Mouse (Mus musculus) large intestine, adult 2 months (tissue): ENCODE measurements around the gene Adra2b. TPM values are rescaled to one million over a fixed set of nuclear protein-coding genes. Genes with fewer than 3 reads are reported as not detected.

Source experiments
- DNase-seq: peaks from one replicate; pipeline ENCODE4 v3.0.0-alpha.2; 2012; ENCODE audit warnings: low read depth, low spot score
- WGBS: fragments of 180-500 bp; shearing (Covaris S2); methylation state at CpG from one replicate; pipeline ENCODE4 v1.1.7; 2018; 5-methylcytosine and 5-hydroxymethylcytosine counted together
- polyA plus RNA-seq: library from polyadenylated mRNA; depleted of rRNA; stranded (reverse); fragments of >200 nt; gene quantifications from 2 replicates; pipeline ENCODE4 v1.2.3, GENCODE M21; 2012

The Adra2b gene
- polyA plus RNA-seq, 1 experiment, result 0.71 TPM

DNA sequence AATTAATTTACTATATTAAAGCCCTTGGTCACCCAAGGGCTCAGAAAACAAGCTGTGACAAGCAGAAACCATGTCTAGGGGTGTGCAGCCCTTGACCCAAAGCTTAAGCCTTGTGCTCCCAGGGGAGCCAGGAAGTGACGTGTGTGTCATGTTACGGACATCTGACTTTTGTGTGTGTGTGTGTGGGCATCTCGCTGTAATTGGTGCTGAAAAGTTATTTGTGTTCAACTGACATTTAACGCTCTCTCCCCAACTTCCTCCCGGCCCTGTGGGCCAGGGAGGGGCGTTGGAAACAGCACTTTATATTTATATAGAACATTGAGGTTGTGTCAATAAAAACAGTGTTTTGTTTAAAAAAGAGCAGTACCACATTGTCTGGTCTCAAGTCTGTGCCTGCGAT lies 25.0 kb upstream of the Adra2b start:
- 56% methylated on average over 7 of the region's 7 CpGs for WGBS
- DNase-seq, result no peak

DNA sequence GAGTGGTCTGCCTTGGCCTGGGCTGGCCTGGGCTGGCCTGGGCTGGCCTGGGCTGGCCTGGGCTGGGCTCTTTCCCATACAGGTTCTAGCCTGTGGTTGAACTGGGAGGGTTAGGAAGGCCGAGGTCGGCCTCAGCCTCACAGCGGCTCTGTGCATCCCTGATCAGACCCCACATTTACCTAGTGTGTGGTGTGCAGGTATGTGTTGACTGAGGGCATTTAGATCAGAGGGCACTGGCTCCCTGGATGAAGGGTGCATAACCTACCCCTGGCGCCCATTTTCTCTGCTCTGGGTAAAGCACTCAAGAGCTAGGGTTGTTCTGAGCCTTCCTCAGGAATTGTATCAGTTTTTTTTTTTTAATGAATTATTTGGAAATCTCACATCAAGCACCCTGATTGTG lies 24.6 kb upstream of the Adra2b start, which contains the start of gene Astl:
Gene Astl (plus strand): TSS at position 224 of the 400 bp plus-strand sequence.
- 76% methylated on average over 4 of the region's 4 CpGs for WGBS
- DNase-seq, result no peak

DNA sequence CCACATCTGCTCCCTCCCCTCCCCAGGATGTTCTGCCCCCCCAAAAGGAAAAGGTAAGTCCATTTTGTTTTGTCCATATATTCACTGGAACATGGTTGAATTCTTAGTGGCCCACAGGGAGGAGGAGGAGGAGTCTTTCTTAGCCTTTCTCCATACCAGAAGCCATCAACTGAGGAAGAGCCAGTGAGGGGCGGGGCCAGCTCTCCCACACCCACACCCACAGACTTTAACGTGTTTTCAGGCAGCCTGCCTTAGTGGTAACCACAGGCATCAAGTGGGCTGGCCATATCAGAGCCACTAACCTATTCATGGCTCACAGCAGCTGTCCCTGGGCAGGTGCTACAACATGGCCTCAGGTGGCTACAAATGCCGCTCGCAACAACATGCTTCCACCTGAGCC lies 24.2 kb upstream of the Adra2b start:
- WGBS, result 64% methylated on average over 4 of the region's 4 CpGs
- DNase-seq, result no peak

DNA sequence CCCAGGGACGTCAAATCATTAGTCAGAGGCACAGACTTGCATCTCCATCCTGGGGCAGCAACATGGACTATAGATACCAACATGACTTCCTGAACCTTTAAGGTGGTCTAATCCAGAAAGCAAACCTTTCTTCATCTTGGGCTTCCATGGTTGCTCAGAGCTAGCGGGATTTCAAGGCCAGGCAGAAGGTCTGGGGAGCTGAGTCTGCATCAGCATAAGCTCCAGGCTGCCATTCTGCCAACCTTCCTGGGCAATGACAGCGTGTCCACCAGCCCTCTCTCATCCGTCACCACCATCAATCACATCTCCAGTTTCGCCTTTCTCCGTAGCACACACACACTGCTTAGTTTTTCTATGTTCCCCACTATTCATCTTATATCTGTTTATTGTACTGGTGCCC lies 23.7 kb upstream of the Adra2b start:
- WGBS, result 75% methylated on average over 6 of the region's 6 CpGs
- DNase-seq, result no peak

DNA sequence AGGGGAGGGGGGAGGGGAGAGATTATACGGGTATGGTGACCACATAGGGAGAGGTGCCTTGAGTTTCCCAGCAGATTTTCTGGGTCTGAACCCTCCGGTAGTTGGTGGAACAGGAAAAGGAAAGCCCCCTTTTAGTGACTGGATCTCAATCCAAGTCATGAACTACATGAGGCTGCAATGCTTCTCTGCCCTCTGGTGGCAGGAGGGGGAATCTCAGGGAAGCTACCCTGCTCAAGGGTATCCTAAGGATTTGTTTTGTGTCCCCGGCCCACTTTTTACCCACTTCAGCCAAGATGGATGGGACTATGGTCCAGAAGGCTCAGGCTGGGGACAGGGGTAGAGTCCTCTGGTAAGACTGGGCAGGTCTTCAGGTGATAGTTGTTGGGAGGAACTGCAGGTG lies 21.8 kb upstream of the Adra2b start:
- WGBS, result 6% methylated on average over 3 of the region's 3 CpGs
- no peak for DNase-seq

DNA sequence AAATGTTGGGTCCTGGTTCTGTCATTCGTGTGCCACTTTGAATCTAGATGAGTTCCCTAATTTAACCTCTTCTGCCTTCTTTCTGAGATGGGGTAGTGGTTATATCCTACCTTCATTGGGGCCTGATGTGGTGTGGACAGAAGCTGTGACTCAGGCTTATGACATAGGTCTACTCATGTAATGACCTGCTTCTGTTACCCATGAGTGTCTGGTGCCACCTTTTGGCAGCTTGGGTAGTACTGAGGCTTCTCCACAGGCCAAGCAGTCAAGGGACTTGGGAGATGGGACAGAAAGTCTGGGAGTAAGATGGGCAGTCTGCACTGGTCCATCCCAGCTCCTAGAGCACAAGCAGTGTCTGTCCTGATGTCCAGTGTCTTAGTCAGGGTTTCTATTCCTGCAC lies 16.7 kb upstream of the Adra2b start:
- DNase-seq, result no peak
- 37% methylated on average over 1 of the region's 1 CpGs for WGBS

DNA sequence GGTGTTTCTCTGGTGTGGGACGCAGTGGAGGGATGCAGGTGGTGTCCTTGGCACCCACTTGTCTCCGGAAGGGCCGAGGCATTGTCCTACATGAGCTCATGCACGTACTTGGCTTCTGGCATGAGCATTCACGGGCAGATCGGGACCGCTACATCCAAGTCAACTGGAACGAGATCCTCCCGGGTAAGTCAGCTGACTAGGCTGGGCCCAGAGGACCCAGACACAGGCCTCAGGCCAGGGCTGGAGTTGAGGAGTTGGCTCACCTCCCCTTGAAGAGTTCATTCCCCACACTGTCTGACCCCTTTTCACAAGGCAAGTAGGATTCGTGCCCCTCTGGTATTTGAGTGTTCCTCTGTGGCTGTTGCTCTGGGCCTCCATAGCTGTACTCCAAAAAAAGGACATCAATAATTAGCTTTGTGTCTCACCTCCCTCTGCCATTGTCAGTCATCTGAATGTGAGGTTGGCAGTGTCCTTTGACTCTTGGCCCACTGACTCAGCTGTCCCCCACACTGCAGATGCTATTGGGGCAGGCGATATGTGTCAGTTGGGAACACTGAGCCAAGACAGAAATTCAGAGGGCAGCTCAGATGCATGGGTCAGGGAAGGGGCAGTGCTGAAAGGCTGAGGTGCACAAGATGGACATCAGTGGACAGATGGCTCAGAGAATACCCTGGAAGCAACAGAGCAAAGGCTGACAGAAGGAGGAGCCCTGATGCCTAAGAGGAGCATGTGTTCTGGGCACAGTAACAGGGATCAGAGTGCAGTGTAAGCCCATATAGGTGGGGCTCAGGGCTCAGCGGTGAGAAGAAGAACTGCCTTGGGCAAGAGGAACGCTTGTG lies 15.6 kb upstream of the Adra2b start:
- no peak for DNase-seq
- WGBS, result 67% methylated on average over 13 of the region's 13 CpGs

DNA sequence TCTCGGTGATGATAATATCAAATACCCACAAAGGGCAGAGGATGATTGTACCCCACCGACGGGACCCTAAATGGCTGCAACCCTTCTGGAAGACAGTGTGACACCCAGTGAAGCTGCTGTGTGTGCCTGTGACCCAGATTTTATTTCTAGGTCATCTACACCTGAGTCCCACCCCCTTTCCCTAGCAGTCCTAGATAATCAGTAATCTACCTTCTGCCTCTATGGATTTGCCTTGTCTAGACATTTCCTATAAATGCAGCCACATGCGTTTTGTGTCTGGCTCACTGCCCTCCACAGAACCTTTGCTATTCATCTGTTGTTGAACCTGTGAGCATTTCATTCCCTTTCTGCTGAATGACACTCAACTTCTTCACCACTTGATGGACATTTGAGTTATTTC lies 9.1 kb upstream of the Adra2b start:
- no peak for DNase-seq
- 61% methylated on average over 4 of the region's 4 CpGs for WGBS

DNA sequence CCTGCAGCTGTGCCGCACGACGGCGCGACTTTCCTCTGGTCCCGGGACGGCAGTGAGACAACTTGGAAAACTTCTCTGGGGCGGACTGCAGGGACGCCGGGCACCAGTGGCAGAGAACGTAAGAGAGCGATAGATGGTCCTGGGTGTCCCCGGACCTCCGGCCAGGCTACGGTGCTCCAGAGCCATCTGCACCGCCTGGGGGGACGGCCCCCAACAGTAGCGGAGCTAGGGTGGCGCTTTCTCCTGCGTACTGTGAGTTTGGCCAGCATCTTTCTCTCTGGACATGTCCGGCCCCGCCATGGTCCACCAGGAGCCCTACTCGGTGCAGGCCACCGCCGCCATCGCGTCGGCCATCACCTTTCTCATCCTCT lies 259 bp downstream of the Adra2b start:
- DNase-seq, result no peak
- 3% methylated on average over 28 of the region's 28 CpGs for WGBS

DNA sequence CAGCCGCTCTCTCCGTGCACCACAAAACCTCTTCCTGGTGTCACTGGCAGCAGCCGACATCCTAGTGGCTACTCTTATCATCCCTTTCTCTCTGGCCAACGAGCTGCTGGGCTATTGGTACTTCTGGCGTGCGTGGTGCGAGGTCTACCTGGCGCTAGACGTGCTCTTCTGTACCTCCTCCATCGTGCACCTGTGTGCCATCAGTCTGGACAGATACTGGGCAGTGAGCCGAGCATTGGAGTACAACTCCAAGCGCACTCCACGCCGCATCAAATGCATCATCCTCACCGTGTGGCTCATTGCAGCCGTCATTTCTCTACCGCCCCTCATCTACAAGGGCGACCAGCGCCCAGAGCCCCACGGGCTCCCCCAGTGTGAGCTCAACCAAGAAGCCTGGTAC lies 688 bp downstream of the Adra2b start:
- DNase-seq, result no peak
- WGBS, result 7% methylated on average over 20 of the region's 20 CpGs

DNA sequence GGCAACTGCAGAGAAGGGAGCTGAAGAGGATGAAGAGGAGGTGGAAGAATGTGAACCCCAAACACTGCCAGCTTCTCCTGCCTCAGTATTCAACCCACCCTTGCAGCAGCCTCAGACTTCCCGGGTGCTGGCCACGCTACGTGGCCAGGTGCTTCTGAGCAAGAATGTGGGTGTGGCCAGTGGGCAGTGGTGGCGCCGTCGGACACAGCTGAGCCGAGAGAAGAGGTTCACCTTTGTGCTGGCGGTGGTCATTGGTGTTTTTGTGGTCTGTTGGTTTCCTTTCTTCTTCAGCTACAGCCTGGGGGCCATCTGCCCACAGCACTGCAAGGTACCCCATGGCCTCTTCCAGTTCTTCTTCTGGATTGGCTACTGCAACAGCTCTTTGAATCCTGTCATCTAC lies 1.4 kb downstream of the Adra2b start:
- 10% methylated on average over 8 of the region's 8 CpGs for WGBS
- DNase-seq, result no peak

DNA sequence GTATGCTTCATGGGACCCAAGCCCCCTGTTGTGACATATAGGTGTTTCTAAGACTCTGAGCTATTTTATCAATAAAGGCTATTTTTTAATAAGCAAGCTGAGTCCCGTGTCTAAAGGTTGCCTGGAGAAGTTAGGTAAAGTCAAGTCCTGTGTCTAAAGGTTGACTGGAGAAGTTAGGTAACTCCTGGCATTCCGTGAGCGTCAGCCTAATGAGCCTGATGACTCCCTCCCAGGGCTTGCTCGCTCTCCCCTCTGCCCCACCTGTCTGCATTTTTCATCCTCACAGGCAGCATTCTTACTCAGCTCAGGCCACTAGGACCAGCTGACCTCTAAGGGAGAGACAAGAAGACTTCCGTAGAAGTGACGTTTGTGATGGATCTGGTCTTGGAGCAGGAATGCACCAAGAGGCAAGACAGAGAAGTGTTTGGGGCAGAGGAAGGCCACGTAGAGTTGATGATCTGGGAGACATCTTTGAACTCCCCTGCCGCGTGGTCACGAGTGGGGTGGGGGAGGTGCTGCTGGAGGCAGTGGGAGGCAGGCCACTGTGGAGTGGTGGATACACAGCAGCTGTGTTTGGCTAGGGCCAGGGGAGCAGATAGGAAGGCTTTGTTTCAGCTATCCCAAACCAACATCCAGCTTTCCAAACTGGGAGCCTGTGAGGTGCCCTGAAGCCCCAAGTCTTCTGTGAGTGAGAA lies 4.3 kb downstream of the Adra2b start:
- no peak for DNase-seq
- WGBS, result 47% methylated on average over 10 of the region's 10 CpGs

DNA sequence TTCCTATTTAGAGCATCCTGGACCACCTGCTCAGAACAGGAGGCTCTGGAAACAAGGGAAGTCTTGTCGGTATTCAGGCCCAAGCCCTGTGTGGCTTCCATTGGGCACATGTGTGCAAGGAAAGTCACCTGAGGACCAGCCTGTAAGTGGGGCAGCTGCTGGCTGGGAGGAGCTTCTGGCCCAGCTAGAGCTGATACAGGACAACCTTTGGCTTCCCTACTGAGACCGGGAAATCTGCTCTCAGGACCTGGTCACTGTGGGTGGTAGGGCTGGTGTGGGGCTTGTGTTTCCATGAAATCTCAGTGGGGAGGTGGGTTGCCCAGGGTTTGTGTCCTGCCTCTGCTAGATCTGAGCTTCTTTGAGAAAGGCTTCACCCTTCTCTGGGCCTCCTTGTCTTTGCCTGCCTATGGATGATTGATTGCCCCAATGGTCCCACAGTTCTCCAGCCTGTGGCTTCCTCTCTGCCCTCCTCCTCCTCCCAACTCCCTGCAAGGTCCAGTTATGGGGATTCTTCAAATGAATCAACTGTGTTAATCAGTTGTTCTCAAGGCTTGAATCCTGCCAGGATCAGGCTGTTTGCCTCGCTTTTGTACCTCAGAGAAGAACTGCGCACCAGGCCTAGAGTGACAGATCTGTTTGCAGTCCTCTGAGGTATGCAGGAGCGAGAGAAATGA lies 6.8 kb downstream of the Adra2b start:
- DNase-seq, result no peak
- 63% methylated on average over 5 of the region's 5 CpGs for WGBS

DNA sequence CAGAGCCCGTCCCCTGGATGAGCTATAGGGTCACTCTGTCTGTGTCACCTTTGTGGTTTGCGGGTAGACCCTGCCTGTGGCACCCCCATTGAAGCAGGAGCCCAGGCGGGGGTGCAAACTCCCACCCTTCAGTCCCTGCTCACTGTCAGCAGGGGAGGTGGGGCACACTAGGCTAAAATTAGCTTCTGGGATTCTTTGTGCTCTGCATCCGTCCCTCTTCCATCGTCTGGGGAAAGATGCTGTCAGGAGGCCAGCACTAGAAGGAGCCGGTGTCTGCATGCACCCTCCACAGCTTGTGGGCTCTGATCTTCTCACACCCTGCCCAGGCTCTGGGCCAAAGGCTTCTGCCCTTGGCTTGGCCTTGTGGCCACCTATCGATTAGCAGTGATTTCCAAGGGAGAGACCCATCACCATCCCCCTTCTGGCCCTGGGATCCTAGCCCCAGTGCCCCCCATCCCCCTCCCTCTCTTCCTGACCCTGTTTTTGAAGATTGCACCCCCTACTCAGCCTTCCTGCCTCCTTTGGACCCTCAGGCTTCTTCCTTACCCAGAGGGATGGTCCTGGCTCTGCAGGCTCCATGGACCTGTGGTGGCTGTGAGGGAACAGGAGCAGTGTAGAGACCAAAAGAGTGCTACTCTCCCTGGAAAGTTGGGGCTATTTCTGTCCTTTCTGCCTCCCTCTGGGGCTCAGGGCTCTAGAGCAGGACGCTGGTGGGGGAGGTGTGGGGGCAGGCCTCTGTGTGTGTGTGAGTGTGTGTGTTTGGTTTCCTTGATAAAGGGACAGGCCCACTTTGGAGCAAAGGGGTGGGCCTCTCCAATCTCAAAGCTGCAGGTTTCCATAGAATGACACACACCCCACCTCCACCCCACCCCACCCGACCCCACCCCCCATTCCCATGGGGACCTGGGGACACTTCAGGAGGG lies 7.8 kb downstream of the Adra2b start:
- no peak for DNase-seq
- 55% methylated on average over 9 of the region's 9 CpGs for WGBS

DNA sequence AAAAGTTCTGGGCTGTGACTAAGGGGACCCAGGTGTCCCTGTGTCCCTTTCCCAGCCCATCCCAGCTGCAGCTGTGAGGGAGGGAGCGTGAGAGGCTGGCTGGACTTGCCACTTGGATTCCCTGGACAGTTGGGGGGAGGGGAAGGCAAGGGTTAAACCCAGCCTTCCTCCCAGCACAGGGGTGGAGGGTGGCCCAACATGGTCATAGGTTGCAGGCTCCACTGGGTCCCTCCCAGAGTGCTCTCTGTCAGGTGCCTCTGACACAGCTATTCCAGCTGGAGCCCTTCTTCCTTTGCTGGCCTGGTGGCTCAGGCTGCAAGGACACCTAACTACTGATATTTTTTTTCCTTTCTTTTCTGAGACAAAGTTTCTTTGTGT lies 8.5 kb downstream of the Adra2b start:
- DNase-seq, result no peak
- 82% methylated on average over 1 of the region's 1 CpGs for WGBS

DNA sequence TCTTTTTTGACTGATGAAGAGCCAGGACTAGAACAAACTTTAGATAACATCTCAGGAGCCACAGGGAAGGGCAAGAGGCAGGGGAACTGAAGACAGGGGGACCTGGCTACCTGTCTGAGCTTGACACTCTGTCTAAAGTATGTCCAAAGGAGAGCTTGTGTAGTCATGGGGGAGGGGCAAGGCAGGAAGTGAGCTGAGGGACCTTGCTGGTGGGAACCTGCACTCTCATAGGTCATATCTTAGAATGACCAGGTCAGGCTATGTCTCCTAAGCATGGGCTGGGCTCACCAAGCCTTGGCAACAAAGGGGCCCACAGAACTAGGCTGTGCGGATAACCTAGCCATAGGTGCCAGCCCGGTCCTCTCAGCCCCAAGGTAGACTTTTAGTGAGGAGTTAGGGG lies 9.1 kb downstream of the Adra2b start:
- DNase-seq, result no peak
- 75% methylated on average over 2 of the region's 2 CpGs for WGBS

DNA sequence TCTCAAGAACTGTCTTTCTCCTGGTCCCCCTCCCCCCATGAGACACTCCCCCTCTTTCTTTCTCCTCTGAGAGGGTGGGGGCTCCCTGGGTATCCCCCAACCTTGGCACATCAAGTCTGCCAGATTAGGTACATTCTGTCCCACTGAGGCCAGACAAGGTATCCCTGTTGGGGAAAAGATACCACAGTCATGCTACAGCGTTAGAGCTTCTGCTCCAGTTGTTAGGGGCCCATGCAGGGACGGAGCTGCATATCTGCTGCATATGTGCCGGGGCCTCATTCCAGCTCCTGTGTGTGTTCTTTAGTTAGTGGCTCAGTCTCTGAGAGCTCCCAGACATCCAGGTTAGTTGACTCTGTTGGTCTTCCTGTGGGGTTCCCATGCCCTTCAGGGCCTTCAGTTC lies 11.1 kb downstream of the Adra2b start:
- DNase-seq, result no peak
- WGBS, result 85% methylated on average over 3 of the region's 3 CpGs

DNA sequence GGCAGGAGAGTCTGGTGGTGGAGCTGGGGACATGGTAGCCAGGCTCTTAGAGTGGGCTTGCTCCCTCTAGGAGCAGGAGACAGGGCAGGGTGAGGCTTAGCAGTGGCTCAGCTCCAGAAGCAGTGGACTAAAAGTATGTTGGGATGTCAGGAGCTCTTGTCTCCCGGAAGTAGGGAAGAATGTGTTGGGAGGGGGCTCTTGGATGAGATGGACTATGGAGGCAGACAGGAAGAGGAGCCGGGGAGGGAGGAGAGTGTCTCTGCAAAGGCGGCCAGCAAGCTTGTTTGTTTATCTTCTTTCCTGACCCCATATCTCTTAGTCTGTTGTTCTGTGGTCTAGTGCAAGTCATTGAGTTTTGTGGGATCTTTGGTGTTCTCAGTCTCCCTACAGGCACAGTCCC lies 12.1 kb downstream of the Adra2b start:
- 49% methylated on average over 3 of the region's 3 CpGs for WGBS
- no peak for DNase-seq

DNA sequence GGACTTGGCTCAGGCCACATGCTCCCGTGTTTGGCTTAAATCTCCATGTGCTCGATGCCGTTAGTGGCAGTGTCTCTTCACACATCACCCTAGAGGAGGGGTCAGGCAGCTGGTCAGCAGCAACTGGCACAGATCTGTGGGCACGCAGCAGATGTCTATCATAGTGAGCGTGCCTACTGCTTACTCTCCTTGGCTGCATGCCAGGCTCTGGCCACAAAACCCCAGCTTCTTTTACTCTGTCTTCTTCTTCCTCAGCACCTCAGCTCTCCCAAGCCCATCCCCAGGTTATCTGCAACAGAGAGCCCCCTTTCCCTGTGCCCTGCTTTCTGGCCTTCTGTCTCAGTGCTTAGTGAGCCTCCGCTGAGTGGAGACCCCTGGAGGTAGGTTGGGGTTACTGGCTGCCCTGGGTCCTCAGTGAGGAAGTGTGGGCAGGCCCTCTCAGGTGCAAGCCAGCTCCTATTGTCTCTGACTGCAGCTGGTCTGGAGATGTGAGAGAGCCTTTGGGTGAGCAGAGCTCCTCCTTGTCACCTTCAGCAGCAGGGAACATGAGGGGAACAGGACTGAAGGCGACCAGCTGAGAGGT lies 12.8 kb downstream of the Adra2b start:
- DNase-seq, result no peak
- 49% methylated on average over 7 of the region's 7 CpGs for WGBS
